Mouse (Mus musculus): ENCODE measurements around the gene Mrtfa.

Gene Mrtfa

GRCm38 (mm10) chr15:81155845-81156244 is 34.7 kb downstream of the Mrtfa start:
- DNase-seq (ENCODE audit: low spot score): no peak

- no peak for DNase-seq (ENCODE audit: low spot score)
Observed at GRCm38 (mm10) chr15:81154846-81155624, 35.5 kb downstream of the Mrtfa start.

- no peak for DNase-seq (ENCODE audit: low spot score)
Observed at GRCm38 (mm10) chr15:81141956-81142576, 48.5 kb downstream of the Mrtfa start.

- DNase-seq (ENCODE audit: low spot score): no peak
Observed at GRCm38 (mm10) chr15:81140004-81140403, 50.6 kb downstream of the Mrtfa start.

- no peak for DNase-seq (ENCODE audit: low spot score)
Observed at GRCm38 (mm10) chr15:81137298-81137697, 53.3 kb downstream of the Mrtfa start.

GRCm38 (mm10) chr15:81133781-81134180 is 56.8 kb downstream of the Mrtfa start:
- no peak for DNase-seq (ENCODE audit: low spot score)

GRCm38 (mm10) chr15:81131152-81131551 is 59.4 kb downstream of the Mrtfa start:
- no peak for DNase-seq (ENCODE audit: low spot score)

GRCm38 (mm10) chr15:81129970-81130369 is 60.6 kb downstream of the Mrtfa start:
- DNase-seq (ENCODE audit: low spot score): no peak

GRCm38 (mm10) chr15:81128155-81128838 is 62.3 kb downstream of the Mrtfa start:
- no peak for DNase-seq (ENCODE audit: low spot score)

GRCm38 (mm10) chr15:81124282-81124681 is 66.3 kb downstream of the Mrtfa start:
- DNase-seq (ENCODE audit: low spot score): no peak

- DNase-seq (ENCODE audit: low spot score): no peak
Observed at GRCm38 (mm10) chr15:81123122-81123521, 67.4 kb downstream of the Mrtfa start.

GRCm38 (mm10) chr15:81122535-81122934 is 68.0 kb downstream of the Mrtfa start:
- DNase-seq (ENCODE audit: low spot score): no peak

GRCm38 (mm10) chr15:81122078-81122477 is 68.5 kb downstream of the Mrtfa start:
- DNase-seq (ENCODE audit: low spot score): no peak

GRCm38 (mm10) chr15:81120946-81121345 is 69.6 kb downstream of the Mrtfa start:
- DNase-seq (ENCODE audit: low spot score): no peak

- no peak for DNase-seq (ENCODE audit: low spot score)
Observed at GRCm38 (mm10) chr15:81120140-81120539, 70.4 kb downstream of the Mrtfa start.

- DNase-seq (ENCODE audit: low spot score): no peak
Observed at GRCm38 (mm10) chr15:81118226-81118625, 72.3 kb downstream of the Mrtfa start.

- no peak for DNase-seq (ENCODE audit: low spot score)
Observed at GRCm38 (mm10) chr15:81112589-81112988, 78.0 kb downstream of the Mrtfa start.

GRCm38 (mm10) chr15:81110315-81110714 is 80.2 kb downstream of the Mrtfa start:
- no peak for DNase-seq (ENCODE audit: low spot score)

GRCm38 (mm10) chr15:81105962-81106361 is 84.6 kb downstream of the Mrtfa start:
- DNase-seq (ENCODE audit: low spot score): no peak

- no peak for DNase-seq (ENCODE audit: low spot score)
Observed at GRCm38 (mm10) chr15:81104585-81105259, 85.8 kb downstream of the Mrtfa start.

- no peak for DNase-seq (ENCODE audit: low spot score)
Observed at GRCm38 (mm10) chr15:81103500-81103899, 87.1 kb downstream of the Mrtfa start.

GRCm38 (mm10) chr15:81102274-81102879 is 88.2 kb downstream of the Mrtfa start:
- DNase-seq (ENCODE audit: low spot score): no peak
